In the genomic region with DNA sequence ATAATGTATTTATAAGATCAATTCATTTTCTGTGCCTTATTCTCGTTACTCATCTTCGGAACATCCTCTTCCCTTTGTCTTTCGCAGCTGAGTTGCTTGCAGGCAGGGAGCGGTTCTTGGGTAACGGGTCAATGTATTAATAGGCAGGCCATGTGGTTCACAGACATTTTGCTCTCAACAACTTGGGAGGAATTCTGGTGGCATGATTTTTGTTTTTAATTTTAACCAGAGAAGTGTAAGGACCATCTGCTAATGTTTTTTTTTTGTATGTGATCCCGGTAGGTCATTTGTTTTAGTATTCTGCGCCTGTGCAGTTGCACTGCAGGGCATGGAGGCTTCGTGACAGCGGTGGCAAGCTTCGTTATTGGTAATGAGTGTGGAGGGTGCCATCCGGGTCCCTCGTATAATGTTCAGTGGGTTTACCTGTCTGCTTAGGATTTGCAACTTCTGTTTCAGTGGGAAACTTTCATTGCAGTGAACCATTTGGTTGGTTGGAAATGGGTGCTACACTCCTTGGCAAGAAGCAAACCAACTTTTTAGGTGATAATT, we compare ENCODE assay signal across 21 mouse cellular contexts. TPM values are rescaled to one million over a fixed set of nuclear protein-coding genes. Genes with fewer than 3 reads are reported as not detected.
DNase-seq lines count a peak whose midpoint lies in the region; ATAC-seq and TF ChIP-seq lines count a peak whose summit lies in the region.
"Had no signal": no experiment of that assay in that cellular context is flagged by ENCODE, and none has a peak within 500 bp of the region (broad histone marks: within the 10 kb centered on the region; RNA-seq: fewer than 3 reads in every experiment).

No protein-coding gene starts in this region.

- DNase-seq in forebrain, embryonic 11.5 days (ENCODE audit: low spot score), result no peak
- peak; percentile 28 for DNase-seq in intestine, embryonic 14.5 days (ENCODE audit: low spot score)
- DNase-seq in cerebellum, adult 2 months, result peak; percentile 64 to 87
- peak; percentile 53 to 54 for DNase-seq in cerebellum, postnatal 25 days
- no peak for DNase-seq in kidney, adult 18-20 months
- DNase-seq: adrenal gland, adult 2 months; B cell, adult 2 months; gastrocnemius, postnatal 25 days; lung, postnatal 4 days; thymus, postnatal 14 days had no signal

- H3K9ac ChIP-seq in forebrain, embryonic 13.5 days, result no peak overlapping the region
- H3K9ac ChIP-seq in forebrain, embryonic 11.5 days (ENCODE audit: low read length), result no peak overlapping the region
- no peak overlapping the region for H3K9ac ChIP-seq in intestine, embryonic 14.5 days (ENCODE audit: low read length)
- no peak overlapping the region for H3K9ac ChIP-seq in intestine, postnatal 0 days (ENCODE audit: low read depth, low read length)
- H3K9ac ChIP-seq: hindbrain, embryonic 15.5 days; kidney, embryonic 15.5 days; neural tube, embryonic 13.5 days had no signal

- H3K4me1 ChIP-seq in forebrain, embryonic 13.5 days, result peaks cover 64% of the 10 kb centered on the region
- 0 out of 2 replicates have a peak, but pooled peaks cover 5% of the 10 kb centered on the region for H3K4me1 ChIP-seq in forebrain, embryonic 11.5 days (replicated peaks; ENCODE audit: control insufficient read depth, insufficient read depth, low read length)
- H3K4me1 ChIP-seq in intestine, embryonic 14.5 days (replicated peaks; ENCODE audit: control insufficient read depth, insufficient read depth, low read length), result no peaks in the 10 kb centered on the region
- no peaks in the 10 kb centered on the region for H3K4me1 ChIP-seq in intestine, postnatal 0 days (replicated peaks; ENCODE audit: control insufficient read depth, insufficient read depth, low read length)
- peaks cover 60% of the 10 kb centered on the region for H3K4me1 ChIP-seq in cerebellum, adult 2 months (ENCODE audit: control insufficient read depth, insufficient read depth, low read length)

- peak overlapping the region; percentile 8; the same call in 1 of the 2 replicates for H3K27ac ChIP-seq in forebrain, embryonic 13.5 days
- no peak overlapping the region for H3K27ac ChIP-seq in forebrain, embryonic 11.5 days (ENCODE audit: low read depth, low read length)
- no peak overlapping the region for H3K27ac ChIP-seq in intestine, embryonic 14.5 days (ENCODE audit: low read depth)
- H3K27ac ChIP-seq in intestine, postnatal 0 days (ENCODE audit: low read depth, low read length), result no peak overlapping the region
- 0 out of 2 replicates have a peak overlapping the region, but pooled peaks have one; percentile 54 for H3K27ac ChIP-seq in cerebellum, adult 2 months (ENCODE audit: insufficient read depth, low read length)
- H3K27ac ChIP-seq: embryonic facial prominence, embryonic 10.5 days; hindbrain, embryonic 15.5 days; kidney, embryonic 15.5 days had no signal

- no peaks in the 10 kb centered on the region for H3K9me3 ChIP-seq in forebrain, embryonic 13.5 days (replicated peaks)
- H3K9me3 ChIP-seq in forebrain, embryonic 11.5 days (ENCODE audit: control insufficient read depth, low read length), result no peaks in the 10 kb centered on the region
- H3K9me3 ChIP-seq in intestine, embryonic 14.5 days (ENCODE audit: control insufficient read depth, low read length), result no peaks in the 10 kb centered on the region
- H3K9me3 ChIP-seq in intestine, postnatal 0 days (ENCODE audit: control insufficient read depth), result no peaks in the 10 kb centered on the region
- H3K9me3 ChIP-seq: embryonic facial prominence, embryonic 10.5 days; G1E; hindbrain, embryonic 15.5 days; kidney, embryonic 15.5 days; neural tube, embryonic 13.5 days had no signal

- no peak for TF ChIP-seq CTCF in intestine, postnatal 0 days (IDR thresholded peaks at IDR 0.05; ENCODE audit: low read depth)
- TF ChIP-seq CTCF in cerebellum, adult 2 months (IDR thresholded peaks at IDR 0.05; ENCODE audit: borderline replicate concordance, insufficient read depth, low read depth, low read length), result no peak

- 71% methylated on average over 12 of the region's 12 CpGs for WGBS in forebrain, embryonic 13.5 days
- WGBS in forebrain, embryonic 11.5 days, result 87% methylated on average over 12 of the region's 12 CpGs
- 87% methylated on average over 12 of the region's 12 CpGs for WGBS in intestine, embryonic 14.5 days
- WGBS in intestine, postnatal 0 days, result 89% methylated on average over 12 of the region's 12 CpGs
- WGBS in cerebellum, adult 2 months, result 16% methylated on average over 12 of the region's 12 CpGs

- no peak overlapping the region for H3K4me2 ChIP-seq in forebrain, embryonic 13.5 days
- no peak overlapping the region for H3K4me2 ChIP-seq in forebrain, embryonic 11.5 days (ENCODE audit: low read depth, low read length, severe bottlenecking)
- no peak overlapping the region for H3K4me2 ChIP-seq in intestine, embryonic 14.5 days (ENCODE audit: low read length)
- no peak overlapping the region for H3K4me2 ChIP-seq in intestine, postnatal 0 days (replicated peaks; ENCODE audit: low read depth)
- H3K4me2 ChIP-seq: hindbrain, embryonic 15.5 days; neural tube, embryonic 13.5 days had no signal

- no peaks in the 10 kb centered on the region for H3K27me3 ChIP-seq in forebrain, embryonic 13.5 days
- no peaks in the 10 kb centered on the region for H3K27me3 ChIP-seq in forebrain, embryonic 11.5 days (ENCODE audit: control insufficient read depth, insufficient read depth, low read length)
- H3K27me3 ChIP-seq in intestine, embryonic 14.5 days (replicated peaks; ENCODE audit: control insufficient read depth, insufficient read depth, low read length), result no peaks in the 10 kb centered on the region
- H3K27me3 ChIP-seq in intestine, postnatal 0 days (replicated peaks; ENCODE audit: control insufficient read depth, insufficient read depth, low read length), result no peaks in the 10 kb centered on the region
- no peaks in the 10 kb centered on the region for H3K27me3 ChIP-seq in cerebellum, adult 2 months (ENCODE audit: control insufficient read depth, insufficient read depth, low read length)
- H3K27me3 ChIP-seq: CH12.LX; hindbrain, embryonic 15.5 days; kidney, embryonic 15.5 days; neural tube, embryonic 13.5 days had no signal

- no peak overlapping the region for H3K4me3 ChIP-seq in forebrain, embryonic 13.5 days
- H3K4me3 ChIP-seq in forebrain, embryonic 11.5 days (ENCODE audit: low read depth, low read length), result no peak overlapping the region
- H3K4me3 ChIP-seq in intestine, embryonic 14.5 days (ENCODE audit: low read depth, low read length), result no peak overlapping the region
- no peak overlapping the region for H3K4me3 ChIP-seq in intestine, postnatal 0 days (ENCODE audit: low read depth, low read length)
- no peak overlapping the region for H3K4me3 ChIP-seq in cerebellum, adult 2 months (replicated peaks; ENCODE audit: insufficient read depth, low read depth, low read length)
- H3K4me3 ChIP-seq: embryonic facial prominence, embryonic 10.5 days; hindbrain, embryonic 15.5 days; kidney, embryonic 15.5 days; myocyte; neural tube, embryonic 13.5 days had no signal

- H3K36me3 ChIP-seq in forebrain, embryonic 13.5 days (ENCODE audit: poor library complexity, severe bottlenecking), result no peaks in the 10 kb centered on the region
- H3K36me3 ChIP-seq in forebrain, embryonic 11.5 days (ENCODE audit: control insufficient read depth, insufficient read depth, low read length), result no peaks in the 10 kb centered on the region
- H3K36me3 ChIP-seq in intestine, embryonic 14.5 days (ENCODE audit: control insufficient read depth, insufficient read depth, low read length), result no peaks in the 10 kb centered on the region
- no peaks in the 10 kb centered on the region for H3K36me3 ChIP-seq in intestine, postnatal 0 days (ENCODE audit: control insufficient read depth, insufficient read depth)
- H3K36me3 ChIP-seq: embryonic facial prominence, embryonic 10.5 days; G1E; hindbrain, embryonic 15.5 days; kidney, embryonic 15.5 days; neural tube, embryonic 13.5 days had no signal

- ATAC-seq in forebrain, embryonic 13.5 days, result no peak
- ATAC-seq in forebrain, embryonic 11.5 days (replicated peaks; ENCODE audit: low FRiP score), result no peak
- ATAC-seq in intestine, embryonic 14.5 days (replicated peaks; ENCODE audit: low FRiP score, low TSS enrichment, low read depth), result no peak
- ATAC-seq in intestine, postnatal 0 days, result no peak
- ATAC-seq: intestine, embryonic 16.5 days had no signal

- no peak for TF ChIP-seq POLR2A in cerebellum, adult 2 months (IDR thresholded peaks at IDR 0.05; ENCODE audit: borderline replicate concordance, insufficient read depth, low read length)

RNA-seq across cellular contexts. Expression of gene Kif5c, which starts 41.4 kb away (rescaled TPM):
- polyA plus RNA-seq in forebrain, embryonic 13.5 days (2015; fragmentation: Nextera tagmentation; extraction: Ambion mirVana), result 129 and 139 TPM in 2 replicates
- polyA plus RNA-seq in forebrain, embryonic 11.5 days (2014; fragmentation: Nextera tagmentation; extraction: Ambion mirVana), result 88.9 and 90.1 TPM in 2 replicates
- 11.3 and 11.9 TPM in 2 replicates for polyA plus RNA-seq in intestine, embryonic 14.5 days (2014; fragmentation: Nextera tagmentation; extraction: Ambion mirVana)
- 2.7 and 3.0 TPM in 2 replicates for polyA plus RNA-seq in intestine, postnatal 0 days (2015; fragmentation: Nextera tagmentation; extraction: Ambion mirVana)
- polyA plus RNA-seq in cerebellum, adult 2 months (2012; rRNA removed), result 257 and 291 TPM in 2 replicates
- polyA plus RNA-seq: liver, adult 2 months had no signal

Comparison
In these comparisons a context has a peak if more than half of its experiments do, and no peak if none do; other contexts are left out.
1. H3K27ac ChIP-seq: peak in forebrain, embryonic 13.5 days (single experiment) and cerebellum, adult 2 months (single experiment); none in forebrain, embryonic 11.5 days (single experiment), intestine, embryonic 14.5 days (single experiment) and intestine, postnatal 0 days (single experiment).
2. DNase-seq: peak in intestine, embryonic 14.5 days (single experiment), cerebellum, adult 2 months (2 of 2) and cerebellum, postnatal 25 days (2 of 2); none in forebrain, embryonic 11.5 days (single experiment) and kidney, adult 18-20 months (single experiment).